Mouse (Mus musculus) erythroblast, embryonic 14.5 days (primary cell): ENCODE data around the gene Gm45808.

ENCODE experiments used
- GATA1 ChIP-seq: IDR thresholded peaks from 2 replicates; pipeline ENCODE4 v1.6.1; 2012; ENCODE audit warnings: low read length, inconsistent platforms, mixed read lengths
- TAL1 ChIP-seq: IDR thresholded peaks from 3 replicates; pipeline ENCODE4 v1.6.1; 2012; ENCODE audit warnings: low read length, inconsistent platforms, mixed read lengths

- no peak for TF ChIP-seq GATA1
- no peak for TF ChIP-seq TAL1
These were observed 34.0 kb upstream of the Gm45808 start for GRCm38 (mm10) chr7:45520605-45521004.
